Mouse (Mus musculus): ENCODE measurements around the gene Fgd2.

Gene Fgd2

DNA sequence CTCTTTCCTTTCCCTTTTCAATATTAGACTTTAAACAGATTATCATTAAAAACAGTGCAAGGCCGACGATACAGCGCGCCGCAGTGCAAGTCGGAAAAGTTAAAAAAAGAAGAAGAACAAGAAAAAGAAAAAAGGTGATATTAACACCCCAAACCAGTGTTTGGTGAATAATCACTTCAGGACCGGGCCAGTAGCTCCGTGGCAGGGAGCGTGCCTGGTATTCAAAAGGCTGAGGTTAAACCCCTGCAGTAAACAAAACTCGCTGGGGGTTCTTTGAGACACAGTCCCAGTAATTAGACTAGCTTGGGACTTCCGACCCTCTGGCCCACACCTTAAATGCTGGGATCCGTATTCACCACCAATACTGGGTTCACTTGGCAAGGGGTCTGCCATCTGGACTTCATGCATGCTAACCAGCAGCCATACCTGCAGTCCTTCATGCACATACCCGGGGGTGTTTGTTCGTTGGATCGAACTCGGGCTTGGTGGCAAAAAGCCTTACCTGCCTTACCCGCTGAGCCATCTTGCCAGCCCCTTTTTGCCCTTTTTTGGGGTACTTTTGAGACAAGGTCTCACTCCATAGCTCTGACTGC is 37.8 kb downstream of the Fgd2 start:
- no peak for DNase-seq (ENCODE audit: low spot score)

DNA sequence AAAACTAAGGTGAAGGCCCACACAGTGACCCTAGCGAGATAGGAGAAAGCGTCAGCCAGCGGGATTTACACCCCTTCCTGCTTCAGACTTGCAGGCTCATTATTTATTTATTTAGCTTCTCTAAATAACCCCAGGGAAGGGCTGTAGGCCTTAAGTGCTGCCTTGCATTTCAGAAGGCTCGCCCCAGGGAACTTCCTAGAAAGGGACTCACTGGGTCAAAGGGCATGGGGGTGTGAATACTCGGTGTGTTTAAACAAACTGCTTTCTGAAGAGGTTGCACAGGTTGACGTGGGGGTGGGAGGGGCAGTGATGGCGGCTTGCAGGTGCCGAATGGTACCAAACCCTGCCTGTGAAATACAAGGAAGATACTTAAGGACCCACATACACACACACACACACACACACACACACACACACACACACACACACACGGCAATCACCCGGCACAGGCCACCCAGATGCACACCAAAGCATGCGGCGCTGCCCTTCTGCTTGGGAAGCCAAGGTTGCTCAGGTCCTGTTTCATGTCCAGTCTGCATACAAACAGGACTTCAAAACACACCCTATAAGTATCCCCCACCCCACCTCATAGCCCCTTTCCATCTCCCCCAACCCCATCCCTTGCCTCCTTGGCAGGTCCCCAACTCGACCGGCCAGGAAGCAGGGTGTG is 38.7 kb downstream of the Fgd2 start:
- DNase-seq (ENCODE audit: low spot score) = no peak

DNA sequence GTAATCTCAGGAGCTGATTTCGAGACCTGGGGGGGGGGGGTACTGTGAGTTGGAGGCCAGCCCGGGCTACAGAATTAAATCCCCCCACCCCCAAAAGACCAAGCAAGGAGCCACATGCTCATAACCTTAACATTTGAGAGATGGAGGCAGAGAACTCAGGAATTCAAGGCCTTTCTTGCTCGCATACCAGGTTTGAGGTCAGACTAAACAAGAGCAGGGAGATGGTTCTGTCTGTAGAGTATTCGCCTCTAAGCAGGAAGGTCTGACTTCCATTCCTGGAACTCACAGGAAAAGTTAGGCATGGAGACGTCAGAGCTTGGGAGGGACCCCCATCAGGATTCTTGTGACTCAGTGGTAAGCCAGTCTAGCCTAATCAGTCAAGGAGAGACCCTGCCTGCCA is 39.3 kb downstream of the Fgd2 start:
- DNase-seq (ENCODE audit: low spot score) = no peak

DNA sequence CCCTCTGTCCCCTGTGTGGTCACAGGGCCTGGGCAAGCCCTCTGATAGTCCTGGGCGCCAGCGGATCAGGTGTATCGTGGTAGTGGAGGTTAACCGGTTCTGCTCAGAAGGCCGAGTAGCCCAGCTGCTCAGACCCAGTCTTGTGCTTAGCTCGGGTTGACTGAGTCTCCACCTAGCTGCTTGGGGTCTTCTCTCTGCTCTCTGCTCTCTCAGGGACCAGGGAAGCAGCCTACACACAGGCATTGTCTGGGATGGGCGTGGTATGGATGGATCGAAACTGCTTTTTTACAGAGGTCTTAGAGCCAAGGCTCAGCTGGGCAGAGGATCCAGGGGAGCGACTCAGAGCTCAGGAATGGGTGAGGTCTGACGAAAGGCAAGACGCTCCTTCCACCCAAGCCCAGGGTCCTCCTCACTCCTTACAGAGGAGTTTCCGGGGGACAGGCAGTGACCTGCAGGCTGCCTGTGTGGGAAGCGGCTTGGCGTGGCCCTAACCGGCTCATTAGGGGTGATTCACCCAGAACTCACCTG is 41.1 kb downstream of the Fgd2 start:
- no peak for DNase-seq (ENCODE audit: low spot score)

DNA sequence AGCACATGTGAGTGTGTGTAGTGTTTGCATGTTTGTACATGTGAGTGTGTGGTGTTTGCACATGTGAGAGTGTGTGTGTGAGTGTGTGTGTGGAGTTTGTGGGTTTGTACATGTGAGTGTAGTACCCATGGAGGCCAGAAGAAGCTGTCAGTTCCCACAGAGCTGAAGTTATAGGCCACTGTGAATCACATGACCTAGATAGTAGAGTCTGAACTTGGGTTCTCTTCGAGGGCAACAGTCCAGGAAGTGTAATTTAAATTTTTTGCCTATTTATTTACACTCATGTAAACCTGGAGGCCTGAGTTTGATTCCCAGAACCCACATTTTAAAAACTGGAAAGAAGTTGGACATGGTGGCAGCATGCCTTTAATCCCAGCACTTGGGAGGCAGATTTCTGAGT is 42.5 kb downstream of the Fgd2 start:
- no peak for DNase-seq (ENCODE audit: low spot score)

DNA sequence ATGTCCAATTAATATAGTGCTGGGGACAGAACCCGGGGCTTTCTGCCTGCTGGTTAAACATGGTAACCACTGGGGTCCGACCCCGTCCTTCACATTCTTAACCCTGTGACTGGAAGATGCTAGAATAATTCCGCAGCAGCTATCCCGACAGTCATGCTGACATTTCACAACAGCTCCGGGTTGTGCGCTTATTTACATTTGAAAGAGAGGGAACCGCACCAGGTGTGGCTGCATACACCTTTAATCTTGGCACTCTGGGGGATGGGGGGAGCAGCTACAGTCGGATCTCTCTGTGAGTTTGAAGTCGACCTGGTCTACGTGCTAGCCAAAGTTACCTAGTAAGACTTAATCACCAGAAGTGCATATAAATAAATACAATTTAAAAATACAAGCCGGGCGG is 44.8 kb downstream of the Fgd2 start:
- no peak for DNase-seq (ENCODE audit: low spot score)

DNA sequence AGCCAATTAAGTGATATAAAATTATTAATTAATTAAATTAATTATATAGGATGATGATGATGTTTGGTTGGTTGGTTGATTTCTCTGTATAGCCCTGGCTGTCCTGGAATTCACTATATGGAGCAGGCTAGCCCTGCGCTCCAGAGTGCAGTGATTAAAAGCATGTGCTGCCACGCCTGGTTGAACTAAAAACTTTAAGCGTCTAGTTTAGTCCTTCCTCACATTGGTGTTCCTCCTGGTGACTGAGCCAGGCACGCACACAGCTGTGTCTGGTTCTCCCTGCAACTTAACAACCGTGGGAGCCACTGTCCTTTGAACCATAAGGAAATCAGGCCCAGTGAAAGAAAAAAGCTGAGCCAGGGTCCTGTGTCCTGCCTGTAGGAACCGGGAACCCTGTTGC is 45.4 kb downstream of the Fgd2 start:
- no peak for DNase-seq (ENCODE audit: low spot score)

DNA sequence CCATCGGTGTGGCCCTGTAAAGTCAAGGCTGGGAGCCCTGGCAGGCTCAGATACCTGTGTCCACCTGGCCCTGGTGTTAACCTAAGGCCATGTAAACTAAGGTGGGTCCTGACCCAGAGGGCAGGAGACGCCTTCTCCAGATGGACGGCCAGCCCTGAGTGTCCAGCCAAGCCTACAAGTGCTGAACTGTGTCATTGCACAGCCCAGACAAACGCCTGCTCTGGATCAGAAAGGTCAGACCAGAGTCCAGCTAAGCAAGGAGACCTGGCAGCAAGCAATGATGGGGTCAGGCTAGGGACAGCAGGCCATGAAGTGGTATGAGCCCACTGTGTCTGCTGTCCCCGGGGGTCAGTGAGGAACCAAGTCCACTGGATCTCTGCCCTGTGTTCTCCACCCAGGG is 46.7 kb downstream of the Fgd2 start:
- DNase-seq (ENCODE audit: low spot score) = no peak

DNA sequence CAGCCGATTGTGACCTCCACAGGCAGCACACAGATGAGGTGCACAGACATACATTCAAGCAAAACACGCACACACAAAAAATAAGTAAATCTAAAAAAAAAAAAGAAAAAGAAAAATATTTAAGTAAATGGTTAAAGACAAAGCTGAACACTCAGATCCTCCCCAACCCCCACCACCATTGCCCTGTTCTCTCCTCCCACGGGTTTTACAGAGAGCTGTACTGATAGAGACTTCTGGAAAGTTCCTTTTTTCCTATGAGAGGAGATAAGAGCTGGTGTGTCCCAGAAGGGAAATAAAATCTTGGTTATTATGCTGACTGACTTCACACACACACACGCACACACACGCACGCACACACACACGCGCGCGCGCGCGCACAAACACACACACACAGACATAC is 47.6 kb downstream of the Fgd2 start:
- DNase-seq (ENCODE audit: low spot score) = no peak

DNA sequence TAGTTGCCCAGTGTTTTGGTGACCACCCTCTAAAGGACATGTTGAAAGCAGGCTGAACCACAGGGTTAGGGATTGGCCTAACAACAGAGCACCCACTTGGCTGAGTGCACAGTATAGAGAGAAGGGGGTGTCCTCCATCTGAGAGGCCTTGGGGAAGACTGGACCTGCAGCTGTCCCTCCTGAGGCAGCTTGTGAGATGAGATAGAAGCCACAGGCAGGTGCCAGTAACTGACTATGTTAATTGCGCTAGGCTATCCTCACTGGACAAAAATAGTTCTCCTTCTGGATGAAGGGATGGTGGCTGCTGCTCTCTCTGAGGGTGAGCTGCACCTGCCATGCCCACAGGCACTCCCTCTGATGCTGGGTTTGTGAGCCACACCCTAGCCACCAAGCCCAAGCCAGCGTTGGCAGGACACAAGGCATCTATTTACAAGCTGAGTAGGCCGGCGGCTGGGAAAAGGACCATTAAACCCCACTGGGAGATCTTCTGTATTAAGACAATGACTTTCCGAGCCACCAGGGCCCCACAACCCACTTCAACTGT is 49.2 kb downstream of the Fgd2 start:
- no peak for DNase-seq (ENCODE audit: low spot score)

DNA sequence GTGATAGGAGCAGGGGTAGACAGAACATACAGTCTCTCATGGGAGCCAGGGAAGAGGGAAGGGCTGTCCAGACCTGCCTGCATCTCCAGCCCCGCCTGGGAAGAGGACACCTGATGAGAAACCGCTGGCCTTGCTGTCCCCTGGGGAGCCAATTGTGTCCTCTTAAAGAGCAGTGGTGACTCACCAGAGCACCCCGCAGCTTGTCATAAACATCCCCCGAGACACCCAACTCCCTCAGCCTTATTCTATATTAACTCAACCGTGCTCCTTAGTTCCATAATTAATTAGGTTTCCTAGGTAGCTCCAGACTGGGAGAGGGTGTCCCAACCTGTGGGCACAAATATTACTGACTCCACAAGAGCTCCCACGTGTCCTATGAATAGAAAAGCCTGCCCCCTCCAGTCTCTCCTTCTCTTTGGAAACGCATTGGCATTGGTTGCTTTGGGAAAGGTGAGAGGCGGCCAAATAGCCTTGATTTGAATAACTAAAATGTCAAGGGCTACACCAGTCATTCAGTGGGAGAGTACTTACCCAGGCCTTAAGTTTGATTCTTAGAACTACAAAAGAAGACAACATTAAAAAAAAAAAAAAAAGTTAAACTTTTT is 51.2 kb downstream of the Fgd2 start:
- DNase-seq (ENCODE audit: low spot score) = no peak

DNA sequence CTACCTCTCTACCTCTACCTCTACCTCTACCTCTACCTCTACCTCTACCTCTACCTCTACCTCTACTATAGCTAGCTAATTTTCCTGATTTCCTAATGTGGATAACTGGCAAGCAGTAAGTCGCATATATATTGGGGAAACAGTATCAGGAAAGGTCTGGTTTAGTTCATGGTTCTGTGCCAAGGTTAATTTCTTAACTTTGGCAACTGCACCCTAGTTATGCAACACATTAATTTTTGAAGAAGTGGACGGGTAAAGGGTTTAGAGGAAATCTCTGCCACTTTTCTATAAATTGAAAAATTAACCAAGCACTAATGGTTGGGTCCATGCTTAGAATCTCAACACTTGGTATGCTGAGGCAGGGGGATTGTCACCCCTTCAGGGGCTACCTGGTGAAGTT is 53.9 kb downstream of the Fgd2 start:
- DNase-seq (ENCODE audit: low spot score) = no peak

DNA sequence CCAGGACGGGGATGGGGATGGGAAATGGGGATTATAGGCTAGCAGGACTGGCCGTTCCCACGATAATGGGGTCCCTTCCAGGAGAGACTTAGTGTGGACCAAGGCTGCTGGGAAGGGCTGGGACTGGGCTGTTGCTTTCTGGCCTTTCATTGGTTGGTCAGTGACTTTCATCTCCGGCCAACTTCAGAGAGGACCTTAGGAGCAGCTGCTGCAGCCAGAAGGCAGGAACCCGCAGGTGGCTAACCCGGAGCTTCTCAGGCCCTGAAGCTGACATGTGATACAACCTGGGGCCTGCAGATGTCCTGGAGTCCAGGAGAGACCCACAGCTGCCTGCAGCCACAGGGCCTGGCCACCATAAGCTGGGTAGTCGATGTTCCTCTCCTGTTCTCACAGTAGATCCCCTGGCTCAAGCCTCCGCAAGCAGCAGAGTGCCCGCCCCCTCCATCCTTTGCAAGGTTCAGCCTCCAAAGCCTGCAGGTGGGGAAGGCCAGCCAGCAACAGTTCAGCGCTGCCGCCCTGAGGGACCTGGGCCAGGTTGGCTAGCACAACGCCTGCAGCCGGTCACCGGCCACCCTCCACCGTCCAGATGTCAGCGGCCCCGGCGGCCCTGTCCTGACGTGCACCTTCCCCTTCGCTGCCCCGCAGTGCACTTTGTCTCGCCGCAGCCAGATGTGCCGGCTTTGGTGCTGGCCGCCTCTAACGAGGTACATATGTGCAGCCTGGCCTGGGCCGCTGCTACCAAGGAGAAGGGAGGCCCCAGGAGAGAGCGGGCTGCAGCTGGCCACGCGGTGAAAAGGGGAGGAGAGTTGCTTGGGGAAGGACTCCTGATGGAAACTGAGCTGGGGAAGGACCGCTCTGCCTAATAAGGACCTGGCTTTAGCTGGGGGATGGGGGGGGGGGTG is 55.3 kb downstream of the Fgd2 start:
- no peak for DNase-seq (ENCODE audit: low spot score)

DNA sequence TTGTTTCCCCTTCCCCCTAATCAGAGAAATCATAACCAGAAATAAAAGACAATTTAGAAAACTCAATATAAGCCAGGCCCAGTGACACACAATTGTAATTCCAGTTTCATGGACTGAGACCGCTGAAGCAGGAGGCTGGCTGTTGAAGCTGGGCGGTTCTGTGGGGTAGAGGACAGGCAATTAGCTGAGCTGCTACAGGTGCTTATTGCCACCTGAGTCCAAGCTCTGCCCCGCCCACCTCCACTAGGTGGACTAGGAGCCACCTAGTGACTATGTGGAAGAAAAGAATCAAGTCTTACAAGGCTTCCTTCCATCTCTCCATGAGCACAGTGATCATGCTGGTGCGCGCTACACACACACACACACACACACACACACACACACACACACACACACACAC is 56.0 kb downstream of the Fgd2 start:
- no peak for DNase-seq (ENCODE audit: low spot score)

DNA sequence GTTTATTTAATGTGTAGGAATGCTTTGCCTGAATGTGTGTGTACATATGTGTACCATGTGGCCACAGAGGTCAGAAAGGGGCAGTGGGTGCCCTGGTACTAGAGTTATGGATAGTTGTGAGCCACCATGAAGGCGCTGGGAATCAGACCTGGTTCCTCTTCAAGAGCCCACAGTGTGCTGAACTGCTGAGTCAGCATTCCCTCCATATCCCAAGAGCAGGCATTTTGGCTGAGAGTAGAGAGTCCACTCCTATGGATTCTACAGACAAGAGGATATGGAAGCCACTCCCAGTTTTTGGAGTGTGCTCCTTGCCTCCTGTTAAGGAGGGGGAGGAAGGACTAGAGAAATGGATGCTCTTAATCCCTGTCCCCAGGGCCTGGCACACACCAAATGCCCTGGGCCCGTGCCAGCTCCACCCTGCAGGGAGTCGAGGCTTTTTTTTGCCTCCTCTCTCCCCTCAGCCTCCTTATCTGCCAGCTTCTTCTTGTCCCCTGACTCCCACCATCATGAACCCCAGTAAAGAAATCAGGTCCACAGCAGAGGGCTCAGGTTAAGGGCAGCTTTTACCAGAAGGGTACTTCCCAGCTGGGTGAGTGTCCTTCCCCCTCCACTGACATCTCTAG is 58.2 kb downstream of the Fgd2 start:
- DNase-seq (ENCODE audit: low spot score) = no peak

DNA sequence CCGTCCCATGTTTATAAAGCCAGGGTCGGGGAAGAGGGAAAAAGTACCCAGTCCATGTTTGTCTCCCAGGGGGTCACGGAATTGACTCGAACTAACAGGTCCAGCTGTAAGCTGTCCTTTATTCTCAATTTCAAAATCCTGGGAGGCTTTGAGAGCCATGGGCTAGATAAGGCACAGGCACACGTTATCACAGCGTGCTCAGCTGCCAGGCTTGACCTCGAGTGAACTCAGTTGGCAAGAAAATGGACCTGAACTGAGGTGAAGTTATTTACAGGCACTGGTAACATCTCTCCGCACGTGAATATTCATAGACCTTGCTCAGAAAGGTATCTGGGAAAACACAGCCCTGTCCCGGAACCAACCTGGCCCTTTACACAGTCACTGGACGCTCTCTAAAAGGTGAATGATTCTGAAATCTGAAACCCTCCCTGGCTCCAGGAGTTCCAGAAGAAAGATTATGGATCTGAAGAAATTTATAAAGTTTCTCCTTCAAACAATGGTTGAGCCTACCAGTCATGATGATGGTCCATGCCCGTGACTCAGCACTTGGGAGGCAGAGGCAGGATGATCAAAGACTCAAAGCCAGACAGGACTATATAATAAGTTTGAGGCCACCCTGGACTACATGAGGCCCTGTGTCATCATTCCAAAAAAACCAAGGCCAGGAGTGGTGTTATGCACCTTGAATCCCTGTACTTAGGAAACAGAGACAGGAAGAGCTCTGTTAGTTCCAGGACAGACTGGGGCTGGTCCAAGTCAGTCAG is 59.4 kb downstream of the Fgd2 start:
- no peak for DNase-seq (ENCODE audit: low spot score)

DNA sequence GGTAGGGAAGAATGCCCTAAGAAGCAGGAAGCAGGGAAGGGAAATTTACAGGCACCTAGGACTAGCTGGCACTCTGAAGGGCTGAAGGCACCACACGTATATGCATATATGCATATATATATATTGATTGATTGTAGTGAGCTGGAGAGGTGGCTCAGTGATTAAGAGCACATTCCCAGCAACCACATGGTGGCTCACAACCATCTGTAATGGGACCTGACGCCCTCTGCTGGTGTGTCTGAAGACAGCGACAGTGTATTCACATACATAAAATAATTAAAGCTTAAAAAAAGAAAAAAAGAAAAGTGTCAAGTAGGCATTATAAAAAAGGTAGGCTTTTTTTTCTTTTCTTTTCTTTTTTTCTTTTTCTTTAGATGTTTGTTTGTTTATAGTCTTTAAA is 60.6 kb downstream of the Fgd2 start:
- no peak for DNase-seq (ENCODE audit: low spot score)

DNA sequence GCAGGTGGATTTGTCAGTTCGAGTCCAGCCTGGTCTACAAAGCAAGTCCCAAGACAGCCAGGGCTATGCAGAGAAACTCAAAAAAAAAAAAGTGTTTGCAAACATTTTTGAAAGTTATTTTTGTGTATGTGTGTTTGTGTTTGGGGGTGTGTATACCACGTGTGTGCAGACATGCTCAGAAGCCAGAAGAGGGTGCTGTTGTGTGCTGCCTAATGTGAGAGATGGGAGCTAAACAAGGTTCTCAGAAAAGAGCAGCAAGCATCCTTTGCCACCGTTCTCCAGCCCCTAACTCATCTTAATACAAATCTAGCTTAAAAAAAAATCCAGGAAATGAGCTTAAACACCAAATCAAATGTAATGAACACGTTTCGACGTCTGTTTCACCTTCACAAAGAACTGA is 61.6 kb downstream of the Fgd2 start:
- DNase-seq (ENCODE audit: low spot score) = no peak

DNA sequence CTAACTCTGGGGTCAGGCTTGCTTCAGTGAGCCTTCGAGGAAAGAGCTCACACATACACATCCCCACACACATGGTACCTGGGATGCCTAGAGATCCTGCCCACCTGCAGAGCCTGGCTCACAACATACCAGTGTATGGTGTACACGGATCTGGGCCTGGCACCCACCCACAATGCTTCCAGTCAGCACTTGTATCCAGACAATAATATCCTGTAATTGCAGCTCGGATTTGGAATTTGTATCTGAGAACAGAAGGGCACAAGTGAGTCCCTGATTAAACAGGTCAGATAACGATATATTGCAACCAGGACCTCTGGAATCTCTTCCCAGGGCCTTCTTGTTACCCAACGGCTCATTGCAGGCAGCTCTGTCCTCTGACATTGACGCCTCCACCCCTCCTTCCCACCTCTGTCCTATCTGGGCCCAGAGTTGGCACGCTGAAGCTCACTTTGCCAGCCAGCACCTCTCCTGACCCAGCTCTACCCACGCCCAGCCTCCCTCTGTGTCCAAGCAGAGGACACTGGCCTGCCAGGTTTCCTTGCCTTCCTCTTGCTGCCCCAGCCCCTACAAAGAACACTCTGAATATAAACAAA is 62.3 kb downstream of the Fgd2 start:
- DNase-seq (ENCODE audit: low spot score) = no peak

DNA sequence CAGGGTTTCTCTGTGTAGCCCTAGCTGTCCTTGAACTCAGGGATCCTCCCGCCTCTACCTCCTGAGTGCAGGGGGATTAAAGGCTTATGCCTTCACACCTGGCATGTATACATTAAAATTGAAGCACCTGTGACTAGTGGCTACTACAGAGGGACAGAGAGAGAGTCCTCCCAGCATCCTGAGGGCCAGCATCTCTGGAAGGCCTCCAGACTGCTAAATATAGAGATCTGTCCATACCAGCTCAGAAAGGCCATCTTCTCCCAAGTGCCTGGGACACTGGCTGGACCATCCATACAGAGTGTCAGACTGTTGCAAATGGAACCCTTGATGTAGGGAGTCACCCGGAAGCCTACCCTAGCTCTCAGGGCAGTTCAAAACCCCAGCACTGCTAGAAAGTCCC is 63.3 kb downstream of the Fgd2 start:
- DNase-seq (ENCODE audit: low spot score) = no peak

DNA sequence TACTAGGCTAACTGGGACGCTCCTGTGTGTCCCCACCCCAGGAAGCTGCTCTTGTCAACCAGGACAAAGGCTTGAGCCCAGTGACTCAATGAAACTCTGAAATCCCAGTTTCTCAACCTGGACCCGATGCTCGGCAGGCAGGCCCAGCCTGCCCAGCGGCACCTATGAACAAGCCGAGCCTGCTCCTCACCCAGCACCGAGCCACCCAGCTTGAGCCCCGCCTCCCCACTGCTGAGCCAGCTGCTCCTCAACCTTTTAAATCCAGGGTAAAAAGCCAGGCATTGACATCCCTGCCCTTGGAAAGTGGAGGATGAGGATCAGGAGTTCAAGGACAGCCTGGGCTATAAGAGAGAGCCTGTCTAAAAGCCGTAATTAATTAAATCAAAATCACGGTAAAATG is 64.6 kb downstream of the Fgd2 start:
- no peak for DNase-seq (ENCODE audit: low spot score)
